Mouse (Mus musculus) splenic B cell, adult 2 months (primary cell): ENCODE results near the gene Nfkbie.

Experiments
- DNase-seq: peaks from one replicate; pipeline ENCODE4 v3.0.0-alpha.2; 2011; ENCODE audit warnings: low read depth, low spot score
- H3K27me3 ChIP-seq: 2 replicates; pipeline ENCODE4 v1.6.1; 2012; ENCODE audit warnings: mild to moderate bottlenecking, low read length, moderate library complexity, mixed read lengths; ENCODE audit not compliant: control insufficient read depth, poor library complexity, insufficient read depth, severe bottlenecking
- H3K36me3 ChIP-seq: 2 replicates; pipeline ENCODE4 v1.6.1; 2012; ENCODE audit warnings: mild to moderate bottlenecking, low read length, moderate library complexity, mixed read lengths; ENCODE audit not compliant: control insufficient read depth, poor library complexity, insufficient read depth, severe bottlenecking

The Nfkbie gene

GRCm38 (mm10) chr17:45575123-45575897 is 19.8 kb downstream of the Nfkbie start:
- DNase-seq: no peak
- Histone ChIP-seq H3K36me3 (peaks cover 11% of the 10 kb centered on the region), H3K27me3 (no peaks in the 10 kb centered on the region)

- no peaks in the 10 kb centered on the region for H3K36me3 ChIP-seq
- no peak for DNase-seq
- H3K27me3 ChIP-seq: no peaks in the 10 kb centered on the region
These were observed 22.7 kb downstream of the Nfkbie start for GRCm38 (mm10) chr17:45578242-45578641.

GRCm38 (mm10) chr17:45578843-45579242 is 23.3 kb downstream of the Nfkbie start:
- no peaks in the 10 kb centered on the region for H3K27me3 ChIP-seq
- DNase-seq: peak; percentile 67
- no peaks in the 10 kb centered on the region for H3K36me3 ChIP-seq

GRCm38 (mm10) chr17:45579554-45579953 is 24.1 kb downstream of the Nfkbie start:
- no peaks in the 10 kb centered on the region for H3K36me3 ChIP-seq
- DNase-seq: no peak
- no peaks in the 10 kb centered on the region for H3K27me3 ChIP-seq

- Histone ChIP-seq H3K27me3 (no peaks in the 10 kb centered on the region), H3K36me3 (no peaks in the 10 kb centered on the region)
- DNase-seq: peak; percentile 41
These were observed 25.5 kb downstream of the Nfkbie start for GRCm38 (mm10) chr17:45580958-45581477.

- Histone ChIP-seq H3K36me3 (no peaks in the 10 kb centered on the region), H3K27me3 (no peaks in the 10 kb centered on the region)
- peak; percentile 88 for DNase-seq
These were observed 26.1 kb downstream of the Nfkbie start for GRCm38 (mm10) chr17:45581567-45581983.

- Histone ChIP-seq H3K36me3 (no peaks in the 10 kb centered on the region), H3K27me3 (no peaks in the 10 kb centered on the region)
- DNase-seq: no peak
These were observed 26.7 kb downstream of the Nfkbie start for GRCm38 (mm10) chr17:45582188-45582587.

GRCm38 (mm10) chr17:45582715-45583355 is 27.3 kb downstream of the Nfkbie start:
- Histone ChIP-seq H3K27me3 (no peaks in the 10 kb centered on the region), H3K36me3 (no peaks in the 10 kb centered on the region)
- DNase-seq: peak; percentile 78

GRCm38 (mm10) chr17:45584096-45584896 is 28.8 kb downstream of the Nfkbie start:
- DNase-seq: peak; percentile 55
- no peaks in the 10 kb centered on the region for H3K27me3 ChIP-seq
- no peaks in the 10 kb centered on the region for H3K36me3 ChIP-seq

- H3K27me3 ChIP-seq: no peaks in the 10 kb centered on the region
- no peaks in the 10 kb centered on the region for H3K36me3 ChIP-seq
- DNase-seq: peak; percentile 74
These were observed 29.6 kb downstream of the Nfkbie start for GRCm38 (mm10) chr17:45584939-45585678.

GRCm38 (mm10) chr17:45585725-45586448 is 30.4 kb downstream of the Nfkbie start:
- DNase-seq: no peak
- Histone ChIP-seq H3K36me3 (no peaks in the 10 kb centered on the region), H3K27me3 (no peaks in the 10 kb centered on the region)

- peak; percentile 33 for DNase-seq
These were observed 30.9 kb downstream of the Nfkbie start for GRCm38 (mm10) chr17:45586449-45586837.

GRCm38 (mm10) chr17:45588370-45588769 is 32.9 kb downstream of the Nfkbie start:
- Histone ChIP-seq H3K36me3 (no peaks in the 10 kb centered on the region), H3K27me3 (no peaks in the 10 kb centered on the region)
- DNase-seq: no peak

More at GRCm38 (mm10) chr17:45586449-45586837, 30.9 kb downstream of the Nfkbie start:
- no peaks in the 10 kb centered on the region for H3K36me3 ChIP-seq
- no peaks in the 10 kb centered on the region for H3K27me3 ChIP-seq

- Histone ChIP-seq H3K36me3 (no peaks in the 10 kb centered on the region), H3K27me3 (no peaks in the 10 kb centered on the region)
- DNase-seq: no peak
These were observed 33.7 kb downstream of the Nfkbie start for GRCm38 (mm10) chr17:45589236-45589635.
